Mouse (Mus musculus) ES-E14 (cell line): ENCODE measurements around the gene Olfr527. TPM values are rescaled to one million over a fixed set of nuclear protein-coding genes. Genes with fewer than 3 reads are reported as not detected.

Experiments
- DNase-seq: peaks from one replicate; pipeline ENCODE4 v3.0.0-alpha.2; 2013; ENCODE audit warnings: low read depth, low spot score
- H3K27ac ChIP-seq: 2 replicates; pipeline ENCODE4 v1.5.1; 2012; ENCODE audit warnings: low read depth, mild to moderate bottlenecking, low read length, moderate library complexity, mixed read lengths; ENCODE audit not compliant: poor library complexity, insufficient read depth, severe bottlenecking
- H3K36me3 ChIP-seq: 2 replicates; pipeline ENCODE4 v1.6.1; 2012; ENCODE audit warnings: mild to moderate bottlenecking, low read length, moderate library complexity, mixed read lengths; ENCODE audit not compliant: control insufficient read depth, poor library complexity, insufficient read depth, severe bottlenecking
- H3K4me1 ChIP-seq, 2 experiments: fragments of 150-350 bp in 1 of 2; sonication (generic) in 1 of 2; 2 replicates each; pipeline ENCODE4 v1.6.1; 2012; ENCODE audit warnings: low read length in 2 of 2, mild to moderate bottlenecking in 1 of 2, mixed read lengths in 1 of 2; ENCODE audit not compliant: control insufficient read depth in 2 of 2, insufficient read depth in 2 of 2, poor library complexity in 1 of 2
- H3K4me3 ChIP-seq, 2 experiments: fragments of 150-350 bp in 1 of 2; sonication (generic) in 1 of 2; 2 replicates each; pipeline ENCODE4 v1.5.1; 2012; ENCODE audit warnings: low read length in 2 of 2, low read depth in 1 of 2, mild to moderate bottlenecking in 1 of 2, mixed read lengths in 1 of 2; ENCODE audit not compliant: insufficient read depth in 1 of 2, poor library complexity in 1 of 2, severe bottlenecking in 1 of 2
- H3K9ac ChIP-seq: 2 replicates; pipeline ENCODE4 v1.6.1; 2012; ENCODE audit warnings: low read depth, mild to moderate bottlenecking, low read length, mixed read lengths; ENCODE audit not compliant: poor library complexity, insufficient read depth, severe bottlenecking
- H3K9me3 ChIP-seq: fragments of 150-350 bp; sonication (generic); 2 replicates; pipeline ENCODE4 v1.6.1; 2012; ENCODE audit warnings: low read depth, mild to moderate bottlenecking, low read length; ENCODE audit not compliant: control insufficient read depth, insufficient read depth
- CHD2 ChIP-seq: IDR thresholded peaks from 2 replicates; pipeline ENCODE4 v1.6.1; 2014; ENCODE audit warnings: mild to moderate bottlenecking, low read depth, low read length, inconsistent platforms
- HCFC1 ChIP-seq: IDR thresholded peaks from 2 replicates; pipeline ENCODE4 v1.6.1; 2012; ENCODE audit warnings: low read length, inconsistent platforms, borderline replicate concordance; ENCODE audit not compliant: insufficient read depth
- MAFK ChIP-seq: IDR thresholded peaks from 2 replicates; pipeline ENCODE4 v1.6.1; 2014; ENCODE audit warnings: mild to moderate bottlenecking, low read depth, low read length, inconsistent platforms; ENCODE audit not compliant: insufficient read depth
- ZC3H11A ChIP-seq: IDR thresholded peaks from 2 replicates; pipeline ENCODE4 v1.6.1; 2012; ENCODE audit warnings: low read depth, mild to moderate bottlenecking, inconsistent platforms, low read length, borderline replicate concordance
- ZNF384 ChIP-seq: IDR thresholded peaks from 2 replicates; pipeline ENCODE4 v1.6.1; 2012; ENCODE audit warnings: low read depth, low read length, inconsistent platforms
- in situ Hi-C, 2 experiments: fragments of 600-800 bp; cut with MboI; formaldehyde crosslinking; loops; one replicate each; pipeline ENCODE4 v1.15.1; 2025; ENCODE audit warnings: low sequenced_read_pairs in 2 of 2, inconsistent platforms in 1 of 2; ENCODE audit not compliant: unreplicated experiment in 2 of 2
- total RNA-seq: library from RNA; depleted of rRNA; stranded (reverse); fragments of 300-350 nt; gene quantifications from 2 replicates; pipeline ENCODE4 v1.2.3, GENCODE M21; 2012; rRNA removed

Gene Olfr527
- total RNA-seq, 1 experiment: not detected

- Histone ChIP-seq H3K9me3 (no peaks in the 10 kb centered on the region), H3K36me3 (no peaks in the 10 kb centered on the region), H3K4me3 (no peak within 1 kb of the TSS), H3K4me1 (no peaks in the 10 kb centered on the region), H3K27ac (no peak within 1 kb of the TSS), H3K9ac (no peak within 1 kb of the TSS)
- DNase-seq: no peak
- in situ Hi-C loops: no loop called here
- TF ChIP-seq CHD2: no peak
These were observed 42.4 kb downstream of the Olfr527 start, which contains the start of gene Olfr530 for GRCm38 (mm10) chr7:140376231-140376630. Olfr530 (minus strand) TSS chr7:140376331.

- in situ Hi-C loops: no loop called here
- Histone ChIP-seq H3K9me3 (no peaks in the 10 kb centered on the region), H3K4me3 (no peak overlapping the region), H3K27ac (no peak overlapping the region), H3K36me3 (no peaks in the 10 kb centered on the region), H3K9ac (no peak overlapping the region), H3K4me1 (no peaks in the 10 kb centered on the region)
- DNase-seq: no peak
- TF ChIP-seq MAFK (no peak), ZNF384 (no peak), ZC3H11A (no peak), HCFC1 (no peak), CHD2 (no peak)
These were observed 43.1 kb downstream of the Olfr527 start for GRCm38 (mm10) chr7:140376911-140377310.

Other genes with a start within 250 kb of the Olfr527 start
- gene Prap1, start 240.6 kb upstream of the Olfr527 start, total RNA-seq: 0.49 TPM in 1 of 2 replicates, not detected in the other
- 6.6 and 11.9 TPM in 2 replicates for gene Fuom, start 231.6 kb upstream of the Olfr527 start, total RNA-seq
- 9.1 and 15.5 TPM in 2 replicates for gene Paox, start 218.2 kb upstream of the Olfr527 start, total RNA-seq
- gene Echs1, start 217.5 kb upstream of the Olfr527 start, total RNA-seq: 47.0 and 58.3 TPM in 2 replicates
- 21.0 and 23.0 TPM in 2 replicates for gene Mtg1, start 196.5 kb upstream of the Olfr527 start, total RNA-seq
- 0.27 and 0.48 TPM in 2 replicates for gene Sprn, start 179.1 kb upstream of the Olfr527 start, total RNA-seq
- not detected in 2 replicates for gene Olfr522, start 169.3 kb upstream of the Olfr527 start, total RNA-seq
- gene Olfr523, start 160.8 kb upstream of the Olfr527 start, total RNA-seq: not detected in 2 replicates
- not detected in 2 replicates for gene Olfr524, start 128.1 kb upstream of the Olfr527 start, total RNA-seq
- not detected in 2 replicates for gene Cd163l1, start 115.8 kb upstream of the Olfr527 start, total RNA-seq
- not detected in 2 replicates for gene 5830411N06Rik, start 86.7 kb upstream of the Olfr527 start, total RNA-seq
- not detected in 2 replicates for gene Olfr525, start 13.2 kb upstream of the Olfr527 start, total RNA-seq
- gene Olfr60, start 27.7 kb downstream of the Olfr527 start, total RNA-seq: not detected in 2 replicates
- not detected in 2 replicates for gene Olfr530, start 42.3 kb downstream of the Olfr527 start, total RNA-seq
- not detected in 2 replicates for gene Olfr531, start 68.9 kb downstream of the Olfr527 start, total RNA-seq
- not detected in 2 replicates for gene Olfr532, start 87.6 kb downstream of the Olfr527 start, total RNA-seq
- not detected in 2 replicates for gene Olfr533, start 129.4 kb downstream of the Olfr527 start, total RNA-seq
- gene Olfr535, start 150.2 kb downstream of the Olfr527 start, total RNA-seq: not detected in 2 replicates
- not detected in 2 replicates for gene Olfr536, start 173.4 kb downstream of the Olfr527 start, total RNA-seq
- gene Olfr538, start 233.9 kb downstream of the Olfr527 start, total RNA-seq: not detected in 2 replicates